Mouse (Mus musculus) cerebellum, adult 2 months (tissue): ENCODE results near the gene Simc1. TPM values are rescaled to one million over a fixed set of nuclear protein-coding genes. Genes with fewer than 3 reads are reported as not detected.

ENCODE experiments used
- DNase-seq, 2 experiments: peaks; one replicate each; pipeline ENCODE4 v3.0.0; 2021
- H3K27ac ChIP-seq: fragments of 200-500 bp; 2 replicates; pipeline ENCODE4 v1.5.1; 2012; ENCODE audit warnings: low read length, control low read depth, inconsistent platforms; ENCODE audit not compliant: insufficient read depth
- H3K27me3 ChIP-seq: fragments of 200-500 bp; 2 replicates; pipeline ENCODE4 v1.6.1; 2012; ENCODE audit warnings: inconsistent platforms, mild to moderate bottlenecking, low read length, moderate library complexity; ENCODE audit not compliant: control insufficient read depth, insufficient read depth
- H3K4me1 ChIP-seq: fragments of 200-500 bp; 2 replicates; pipeline ENCODE4 v1.6.1; 2011; ENCODE audit warnings: low read length; ENCODE audit not compliant: control insufficient read depth, insufficient read depth
- H3K4me3 ChIP-seq: fragments of 200-500 bp; replicated peaks from 2 replicates; pipeline ENCODE3; 2011; ENCODE audit warnings: mild to moderate bottlenecking, low read depth, low read length, control low read depth; ENCODE audit not compliant: insufficient read depth
- CTCF ChIP-seq: fragments of 200-500 bp; IDR thresholded peaks from 2 replicates; pipeline ENCODE4 v1.5.1; 2011; ENCODE audit warnings: low read depth, mild to moderate bottlenecking, control low read depth, low read length, moderate library complexity, borderline replicate concordance; ENCODE audit not compliant: insufficient read depth
- POLR2A ChIP-seq: fragments of 200-500 bp; IDR thresholded peaks from 2 replicates; pipeline ENCODE4 v1.6.1; 2011; ENCODE audit warnings: low read length, control low read depth, borderline replicate concordance; ENCODE audit not compliant: insufficient read depth
- WGBS: fragments of 180-500 bp; shearing (Covaris S2); methylation state at CpG from one replicate; pipeline ENCODE4 v1.1.7; 2018; 5-methylcytosine and 5-hydroxymethylcytosine counted together
- polyA plus RNA-seq: library from polyadenylated mRNA; depleted of rRNA; stranded (reverse); fragments of >200 nt; gene quantifications from 2 replicates; pipeline ENCODE4 v1.2.3, GENCODE M21; 2012

The Simc1 gene
- polyA plus RNA-seq, 1 experiment, result 20.2 TPM

GRCm38 (mm10) chr13:54556796-54557195 is 53.2 kb downstream of the Simc1 start:
- Histone ChIP-seq H3K4me3 (no peak overlapping the region), H3K27ac (peak overlapping the region; percentile 86), H3K27me3 (no peaks in the 10 kb centered on the region), H3K4me1 (peaks cover 31% of the 10 kb centered on the region)
- TF ChIP-seq CTCF (no peak), POLR2A (0 out of 2 replicates have a peak, but pooled peaks have one; percentile 13)
- peak; percentile 95 to 98 for DNase-seq
- 6% methylated on average over 3 of the region's 3 CpGs for WGBS

- H3K4me3 ChIP-seq, result no peak overlapping the region
- H3K4me1 ChIP-seq, result peaks cover 37% of the 10 kb centered on the region
- DNase-seq, result no peak
- WGBS, result 89% methylated on average over 1 of the region's 1 CpGs
- peak overlapping the region; percentile 97 for H3K27ac ChIP-seq
- H3K27me3 ChIP-seq, result no peaks in the 10 kb centered on the region
- TF ChIP-seq CTCF (no peak), POLR2A (no peak)
Measured at GRCm38 (mm10) chr13:54557652-54558051, 54.1 kb downstream of the Simc1 start.

- WGBS, result 92% methylated on average over 2 of the region's 2 CpGs
- H3K4me1 ChIP-seq, result peaks cover 39% of the 10 kb centered on the region
Measured at GRCm38 (mm10) chr13:54559656-54560055, 56.1 kb downstream of the Simc1 start.

GRCm38 (mm10) chr13:54560608-54561007 is 57.0 kb downstream of the Simc1 start:
- 91% methylated on average over 7 of the region's 7 CpGs for WGBS
- H3K27me3 ChIP-seq, result no peaks in the 10 kb centered on the region
- no peak overlapping the region for H3K27ac ChIP-seq
- H3K4me1 ChIP-seq, result peaks cover 38% of the 10 kb centered on the region
- no peak overlapping the region for H3K4me3 ChIP-seq
- no peak for DNase-seq
- TF ChIP-seq POLR2A (no peak), CTCF (no peak)

More at GRCm38 (mm10) chr13:54559656-54560055, 56.1 kb downstream of the Simc1 start:
- H3K4me3 ChIP-seq, result no peak overlapping the region
- H3K27ac ChIP-seq, result no peak overlapping the region
- TF ChIP-seq CTCF (no peak), POLR2A (no peak)
- no peak for DNase-seq
- H3K27me3 ChIP-seq, result no peaks in the 10 kb centered on the region

- 17% methylated on average over 7 of the region's 7 CpGs for WGBS
Measured at GRCm38 (mm10) chr13:54562562-54562961, 59.0 kb downstream of the Simc1 start.

GRCm38 (mm10) chr13:54564232-54565200 is 60.9 kb downstream of the Simc1 start:
- no peak for TF ChIP-seq POLR2A
- no peak for TF ChIP-seq CTCF
- peak overlapping the region; percentile 98 for H3K4me3 ChIP-seq
- DNase-seq, result no peak
- 4% methylated on average over 45 of the region's 45 CpGs for WGBS
- H3K4me1 ChIP-seq, result peaks cover 16% of the 10 kb centered on the region
- no peaks in the 10 kb centered on the region for H3K27me3 ChIP-seq
- peak overlapping the region; percentile 51 for H3K27ac ChIP-seq

More at GRCm38 (mm10) chr13:54562562-54562961, 59.0 kb downstream of the Simc1 start:
- TF ChIP-seq POLR2A (no peak), CTCF (no peak)
- DNase-seq, result peak; percentile 37 to 39
- Histone ChIP-seq H3K27ac (peak overlapping the region; percentile 51), H3K4me1 (peaks cover 24% of the 10 kb centered on the region), H3K27me3 (no peaks in the 10 kb centered on the region), H3K4me3 (peak overlapping the region; percentile 34)

- Histone ChIP-seq H3K4me3 (peak within 1 kb of the TSS; percentile 98), H3K27ac (peak within 1 kb of the TSS; percentile 51), H3K27me3 (no peaks in the 10 kb centered on the region), H3K4me1 (peaks cover 16% of the 10 kb centered on the region)
- 0% methylated on average over 27 of the region's 27 CpGs for WGBS
- DNase-seq, result peak; percentile 94
- TF ChIP-seq CTCF (no peak), POLR2A (peak; percentile 94)
Measured at GRCm38 (mm10) chr13:54565201-54565581, 61.6 kb downstream of the Simc1 start, which contains the start of gene 4833439L19Rik. TSS of gene 4833439L19Rik (minus strand) at chr13:54565435.
